Mouse (Mus musculus): Measurements from ENCODE around the gene Klhl33.
A peak's percentile ranks its signal among the peaks of the same experiment; 100 is the strongest.

GRCm38 (mm10) chr14:50930754-50931492 lies 33.6 kb upstream of the Klhl33 start, which contains the start of the genes Pip4p1 and Pnp:
- TF ChIP-seq CTCF (IDR thresholded peaks at IDR 0.05; ENCODE audit: control insufficient read depth, insufficient read depth, low read length) (no peak), POLR2A (IDR thresholded peaks at IDR 0.05; ENCODE audit: borderline replicate concordance, control insufficient read depth, low read depth, low read length) (peak; percentile 78; the same call in 1 of the 2 replicates)
